Mouse (Mus musculus): ENCODE results near the gene Ryr3.

DNA sequence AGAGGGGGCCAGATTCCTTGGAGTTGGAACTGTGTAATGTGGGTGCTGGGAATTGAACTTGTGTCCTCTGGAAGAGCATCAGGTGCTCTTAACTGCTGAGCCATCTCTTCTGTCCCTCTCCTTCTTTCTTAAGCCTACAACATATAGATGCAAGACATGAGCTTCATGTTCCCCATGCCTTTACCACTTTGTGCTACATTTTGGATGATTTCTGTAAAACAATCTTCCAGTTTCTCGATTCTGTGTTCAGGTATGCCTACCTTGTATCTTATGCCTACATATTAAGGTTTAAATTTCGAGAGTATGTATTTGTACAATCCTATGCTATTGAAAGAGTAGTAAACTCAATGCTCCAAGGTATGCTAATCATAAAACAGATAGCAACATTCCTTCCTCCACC is 540.7 kb downstream of the Ryr3 start:
- no peak for TF ChIP-seq POLR2A (IDR thresholded peaks at IDR 0.05; ENCODE audit: low read depth, low read length)
- TF ChIP-seq CTCF (IDR thresholded peaks at IDR 0.05; ENCODE audit: extremely low read depth, insufficient read length, insufficient replicate concordance, low read depth, low read length): no peak

Measured in small intestine, adult 2 months (tissue).